Mouse (Mus musculus) neural tube, embryonic 12.5 days (tissue): ENCODE measurements around the gene Rpl14. TPM values are rescaled to one million over a fixed set of nuclear protein-coding genes. Genes with fewer than 3 reads are reported as not detected.
A peak's percentile ranks its signal among the peaks of the same experiment; 100 is the strongest.

Source experiments
- ATAC-seq: fragments of 200-750 bp; cut with Nextera tagmentation; 2 replicates; pipeline ENCODE4 v1.8.0; 2017; ENCODE audit warnings: low read depth, mild to moderate bottlenecking, moderate TSS enrichment, moderate library complexity; ENCODE audit not compliant: low FRiP score
- H3K27ac ChIP-seq: fragments of 300-500 bp; sonication (generic); 2 replicates; pipeline ENCODE4 v1.5.1; 2016
- H3K27me3 ChIP-seq: fragments of 300-500 bp; sonication (generic); replicated peaks from 2 replicates; pipeline ENCODE4 v1.6.1; 2016; ENCODE audit warnings: mild to moderate bottlenecking
- H3K36me3 ChIP-seq: fragments of 300-500 bp; sonication (generic); 2 replicates; pipeline ENCODE4 v1.6.1; 2016; ENCODE audit warnings: mild to moderate bottlenecking
- H3K4me1 ChIP-seq: fragments of 300-500 bp; sonication (generic); 2 replicates; pipeline ENCODE4 v1.6.1; 2016
- H3K4me2 ChIP-seq: fragments of 300-500 bp; sonication (generic); replicated peaks from 2 replicates; pipeline ENCODE4 v1.6.1; 2016; ENCODE audit warnings: mild to moderate bottlenecking
- H3K4me3 ChIP-seq: fragments of 300-500 bp; sonication (generic); 2 replicates; pipeline ENCODE4 v1.5.1; 2016
- H3K9ac ChIP-seq: fragments of 300-500 bp; sonication (generic); 2 replicates; pipeline ENCODE4 v1.6.1; 2016; ENCODE audit warnings: mild to moderate bottlenecking
- H3K9me3 ChIP-seq: fragments of 300-500 bp; sonication (generic); 2 replicates; pipeline ENCODE4 v1.6.1; 2016; ENCODE audit warnings: mild to moderate bottlenecking
- WGBS: fragments of 180-500 bp; shearing (Covaris S2); methylation state at CpG from one replicate; pipeline ENCODE4 v1.1.7; 2016; 5-methylcytosine and 5-hydroxymethylcytosine counted together
- polyA plus RNA-seq: library from polyadenylated mRNA; unstranded; fragments of >200 nt; fragmentation: Nextera tagmentation; extraction: Ambion mirVana; gene quantifications from 2 replicates; pipeline ENCODE4 v1.2.1, GENCODE M21; 2016

Rpl14 gene
- polyA plus RNA-seq, 1 experiment from 2014 or later: 558 TPM

- ATAC-seq: peak; percentile 19; the same call in 1 of the 2 replicates
- H3K9me3 ChIP-seq: no peaks in the 10 kb centered on the region
- H3K4me1 ChIP-seq: peaks cover 25% of the 10 kb centered on the region
- no peak overlapping the region for H3K27ac ChIP-seq
- H3K9ac ChIP-seq: no peak overlapping the region
- peaks cover 40% of the 10 kb centered on the region for H3K36me3 ChIP-seq
- H3K4me3 ChIP-seq: no peak overlapping the region
- 7% methylated on average over 4 of the region's 4 CpGs for WGBS
- H3K27me3 ChIP-seq: no peaks in the 10 kb centered on the region
- peak overlapping the region; percentile 91 for H3K4me2 ChIP-seq
Observed at GRCm38 (mm10) chr9:120576662-120577013, 5.4 kb downstream of the Rpl14 start.

- under 1% methylated on average over 43 of the region's 43 CpGs for WGBS
- H3K9me3 ChIP-seq: no peaks in the 10 kb centered on the region
- H3K9ac ChIP-seq: peak overlapping the region; percentile 81
- peaks cover 25% of the 10 kb centered on the region for H3K4me1 ChIP-seq
- no peaks in the 10 kb centered on the region for H3K27me3 ChIP-seq
- peaks cover 40% of the 10 kb centered on the region for H3K36me3 ChIP-seq
- H3K27ac ChIP-seq: no peak overlapping the region
- H3K4me3 ChIP-seq: peak overlapping the region; percentile 55
- H3K4me2 ChIP-seq: peak overlapping the region; percentile 91
- ATAC-seq: peak; percentile 89
Observed at GRCm38 (mm10) chr9:120577133-120577651, 5.9 kb downstream of the Rpl14 start.

GRCm38 (mm10) chr9:120577706-120578405 lies 6.6 kb downstream of the Rpl14 start:
- Histone ChIP-seq H3K9me3 (no peaks in the 10 kb centered on the region), H3K27ac (no peak overlapping the region), H3K4me2 (peak overlapping the region; percentile 91), H3K36me3 (peaks cover 35% of the 10 kb centered on the region), H3K4me1 (peaks cover 22% of the 10 kb centered on the region), H3K4me3 (peak overlapping the region; percentile 55), H3K9ac (peak overlapping the region; percentile 81), H3K27me3 (no peaks in the 10 kb centered on the region)
- ATAC-seq: no peak
- 58% methylated on average over 12 of the region's 12 CpGs for WGBS

- Histone ChIP-seq H3K9ac (no peak overlapping the region), H3K4me2 (no peak overlapping the region), H3K36me3 (peaks cover 27% of the 10 kb centered on the region), H3K27ac (no peak overlapping the region), H3K4me3 (no peak overlapping the region), H3K27me3 (no peaks in the 10 kb centered on the region), H3K9me3 (no peaks in the 10 kb centered on the region), H3K4me1 (peaks cover 19% of the 10 kb centered on the region)
- 53% methylated on average over 6 of the region's 6 CpGs for WGBS
- ATAC-seq: no peak
Observed at GRCm38 (mm10) chr9:120578701-120579100, 7.5 kb downstream of the Rpl14 start.

- H3K4me1 ChIP-seq: peaks cover 19% of the 10 kb centered on the region
- 78% methylated on average over 7 of the region's 7 CpGs for WGBS
- no peak overlapping the region for H3K4me3 ChIP-seq
- peaks cover 15% of the 10 kb centered on the region for H3K36me3 ChIP-seq
- H3K9me3 ChIP-seq: no peaks in the 10 kb centered on the region
- H3K27ac ChIP-seq: no peak overlapping the region
- no peaks in the 10 kb centered on the region for H3K27me3 ChIP-seq
- H3K4me2 ChIP-seq: no peak overlapping the region
- no peak overlapping the region for H3K9ac ChIP-seq
- no peak for ATAC-seq
Observed at GRCm38 (mm10) chr9:120579808-120580207, 8.6 kb downstream of the Rpl14 start.

GRCm38 (mm10) chr9:120581941-120582618 lies 10.8 kb downstream of the Rpl14 start:
- H3K27ac ChIP-seq: no peak overlapping the region
- H3K27me3 ChIP-seq: no peaks in the 10 kb centered on the region
- H3K9ac ChIP-seq: peak overlapping the region; percentile 40; the same call in 1 of the 2 replicates
- H3K4me3 ChIP-seq: peak overlapping the region; percentile 13; the same call in 1 of the 2 replicates
- H3K4me1 ChIP-seq: peaks cover 13% of the 10 kb centered on the region
- whole genome bisulfite sequencing: 29% methylated on average over 21 of the region's 21 CpGs
- H3K36me3 ChIP-seq: no peaks in the 10 kb centered on the region
- peak; percentile 31 for ATAC-seq
- H3K4me2 ChIP-seq: peak overlapping the region; percentile 65
- H3K9me3 ChIP-seq: no peaks in the 10 kb centered on the region

- 11% methylated on average over 28 of the region's 28 CpGs for WGBS
- Histone ChIP-seq H3K27ac (no peak overlapping the region), H3K4me2 (peak overlapping the region; percentile 65), H3K36me3 (no peaks in the 10 kb centered on the region), H3K4me1 (peaks cover 9% of the 10 kb centered on the region), H3K4me3 (peak overlapping the region; percentile 13; the same call in 1 of the 2 replicates), H3K27me3 (no peaks in the 10 kb centered on the region), H3K9ac (peak overlapping the region; percentile 40; the same call in 1 of the 2 replicates), H3K9me3 (no peaks in the 10 kb centered on the region)
- ATAC-seq: peak; percentile 79
Observed at GRCm38 (mm10) chr9:120582619-120583308, 11.5 kb downstream of the Rpl14 start.

GRCm38 (mm10) chr9:120583314-120583713 lies 12.1 kb downstream of the Rpl14 start:
- no peaks in the 10 kb centered on the region for H3K27me3 ChIP-seq
- WGBS: 83% methylated on average over 3 of the region's 3 CpGs
- H3K27ac ChIP-seq: no peak overlapping the region
- ATAC-seq: no peak
- no peaks in the 10 kb centered on the region for H3K9me3 ChIP-seq
- H3K4me1 ChIP-seq: peaks cover 4% of the 10 kb centered on the region
- H3K9ac ChIP-seq: no peak overlapping the region
- peak overlapping the region; percentile 65 for H3K4me2 ChIP-seq
- no peak overlapping the region for H3K4me3 ChIP-seq
- no peaks in the 10 kb centered on the region for H3K36me3 ChIP-seq

GRCm38 (mm10) chr9:120586546-120586945 lies 15.3 kb downstream of the Rpl14 start:
- 15% methylated on average over 3 of the region's 3 CpGs for WGBS
- no peak for ATAC-seq
- Histone ChIP-seq H3K4me1 (peaks cover 4% of the 10 kb centered on the region), H3K9ac (no peak overlapping the region), H3K9me3 (no peaks in the 10 kb centered on the region), H3K27ac (no peak overlapping the region), H3K4me2 (no peak overlapping the region), H3K36me3 (no peaks in the 10 kb centered on the region), H3K4me3 (no peak overlapping the region), H3K27me3 (no peaks in the 10 kb centered on the region)

- H3K9ac ChIP-seq: no peak overlapping the region
- no peaks in the 10 kb centered on the region for H3K4me1 ChIP-seq
- no peaks in the 10 kb centered on the region for H3K9me3 ChIP-seq
- no peak for ATAC-seq
- no peak overlapping the region for H3K4me3 ChIP-seq
- WGBS: 5% methylated on average over 9 of the region's 9 CpGs
- H3K4me2 ChIP-seq: no peak overlapping the region
- H3K27me3 ChIP-seq: no peaks in the 10 kb centered on the region; the same call in 1 of the 2 replicates
- no peaks in the 10 kb centered on the region for H3K36me3 ChIP-seq
- H3K27ac ChIP-seq: no peak overlapping the region
Observed at GRCm38 (mm10) chr9:120591490-120591889, 20.2 kb downstream of the Rpl14 start.

GRCm38 (mm10) chr9:120593383-120594101 lies 22.3 kb downstream of the Rpl14 start:
- H3K9me3 ChIP-seq: no peaks in the 10 kb centered on the region
- no peak overlapping the region for H3K4me2 ChIP-seq
- WGBS: 54% methylated on average over 9 of the region's 9 CpGs
- no peak overlapping the region for H3K27ac ChIP-seq
- no peak overlapping the region for H3K9ac ChIP-seq
- no peak overlapping the region for H3K4me3 ChIP-seq
- ATAC-seq: no peak
- H3K36me3 ChIP-seq: no peaks in the 10 kb centered on the region
- H3K4me1 ChIP-seq: no peaks in the 10 kb centered on the region
- no peaks in the 10 kb centered on the region; the same call in 1 of the 2 replicates for H3K27me3 ChIP-seq
